Mouse (Mus musculus): ENCODE data around the gene Ddah1.
"Not testable (repeated sequence)": the region's sequence is repeated elsewhere in the genome, so short reads cannot be mapped to it uniquely, and the experiment has no call there.

The Ddah1 gene

GRCm38 (mm10) chr3:145864713-145865233 is 106.3 kb downstream of the Ddah1 start:
- DNase-seq (ENCODE audit: low read depth, low spot score) = peak; percentile 44

DNA sequence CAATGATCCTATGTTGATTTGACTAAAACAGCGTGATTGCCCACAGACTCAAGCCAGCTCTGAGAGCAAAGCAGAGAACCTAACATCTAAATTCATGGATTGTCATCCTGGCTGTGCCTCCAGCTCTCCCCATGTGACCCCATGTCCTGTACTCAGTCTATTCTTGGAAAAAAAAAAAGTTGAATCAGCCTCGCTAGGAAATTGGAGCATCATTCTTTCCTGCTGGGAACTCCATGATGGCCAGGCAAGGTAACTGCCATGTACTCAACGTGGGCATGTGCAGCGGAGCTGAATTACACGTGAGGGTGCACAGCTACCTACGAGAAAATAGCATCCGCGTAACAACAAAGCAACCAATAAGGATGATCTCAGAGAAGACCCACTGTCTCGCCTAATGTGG is 114.2 kb downstream of the Ddah1 start:
- DNase-seq (ENCODE audit: low read depth, low spot score) = no peak

GRCm38 (mm10) chr3:145873271-145873670 is 114.8 kb downstream of the Ddah1 start:
- peak; percentile 79 for DNase-seq (ENCODE audit: low read depth, low spot score)

GRCm38 (mm10) chr3:145874126-145874525 is 115.7 kb downstream of the Ddah1 start:
- no peak for DNase-seq (ENCODE audit: low read depth, low spot score)

DNA sequence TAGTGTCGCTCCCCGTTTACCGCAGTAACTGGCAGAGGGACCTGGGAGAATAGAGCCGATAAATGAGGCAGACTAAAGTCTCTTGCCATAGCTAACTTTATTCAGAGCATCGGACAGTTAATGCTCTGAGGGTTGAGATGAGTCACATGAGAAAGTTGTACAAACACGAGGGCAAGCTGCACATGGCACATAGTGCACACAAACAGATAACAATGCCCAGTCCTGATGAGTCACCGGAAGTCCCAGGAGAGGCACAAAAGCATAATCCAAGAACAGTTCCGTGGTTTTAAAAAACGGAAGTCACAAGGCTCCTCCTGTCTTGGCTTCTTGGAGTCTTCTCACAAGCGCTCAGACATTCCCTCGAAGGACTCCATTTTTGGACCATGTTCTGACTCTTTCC is 117.6 kb downstream of the Ddah1 start:
- DNase-seq (ENCODE audit: low read depth, low spot score) = no peak

DNA sequence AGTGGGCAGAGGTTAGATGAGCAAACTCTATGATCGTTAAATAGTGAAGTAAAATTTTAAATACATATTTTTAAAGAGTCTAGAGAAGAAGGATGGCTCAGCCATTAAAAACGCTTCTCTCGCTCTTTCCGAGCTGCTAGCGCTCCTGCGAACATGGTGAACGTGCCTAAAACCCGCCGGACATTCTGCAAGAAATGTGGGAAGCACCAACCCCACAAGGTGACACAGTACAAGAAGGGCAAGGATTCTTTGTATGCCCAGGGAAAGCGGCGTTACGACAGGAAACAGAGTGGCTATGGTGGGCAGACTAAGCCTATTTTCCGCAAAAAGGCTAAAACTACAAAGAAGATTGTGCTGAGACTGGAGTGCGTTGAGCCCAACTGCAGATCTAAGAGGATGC is 120.4 kb downstream of the Ddah1 start:
- DNase-seq (ENCODE audit: low read depth, low spot score) = not testable (repeated sequence)

GRCm38 (mm10) chr3:145880335-145880734 is 121.9 kb downstream of the Ddah1 start:
- DNase-seq (ENCODE audit: low read depth, low spot score) = no peak

DNA sequence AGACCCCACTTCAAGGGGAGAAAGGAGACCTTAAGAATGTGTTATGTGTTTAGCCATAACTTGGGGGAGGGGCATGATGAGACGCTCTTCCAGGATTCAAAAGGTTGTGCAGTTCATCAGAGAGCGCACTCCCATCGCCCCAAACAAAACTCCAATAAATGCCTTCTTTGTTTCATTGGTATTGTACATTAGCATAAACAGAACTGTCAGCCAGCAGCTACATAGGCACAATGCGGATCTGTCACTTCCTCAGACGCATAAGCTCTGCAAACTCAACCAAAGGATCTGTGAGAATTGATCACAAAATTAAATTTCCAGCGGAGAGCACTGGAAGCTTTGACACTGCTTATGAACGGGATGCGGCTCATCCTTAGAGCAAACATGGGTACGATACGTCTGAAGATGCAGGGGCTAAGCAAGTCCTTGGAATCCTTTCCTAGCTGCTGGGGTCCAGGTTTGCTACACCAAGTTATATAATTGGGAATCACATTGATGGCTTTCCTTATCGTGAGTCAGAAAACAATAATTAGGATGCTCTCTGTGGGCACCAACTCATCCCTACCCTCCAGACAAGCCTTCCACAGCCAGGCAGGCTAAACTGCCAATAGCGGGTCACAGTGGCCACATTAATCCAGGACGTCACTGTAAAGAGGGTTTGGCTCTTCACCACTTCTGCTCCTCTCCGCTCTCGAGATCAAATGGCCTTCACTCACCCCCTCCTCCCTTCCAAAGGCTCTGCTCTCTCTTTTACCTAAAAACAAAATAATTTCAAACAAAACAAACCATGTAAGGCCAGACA is 123.8 kb downstream of the Ddah1 start:
- no peak for DNase-seq (ENCODE audit: low read depth, low spot score)

GRCm38 (mm10) chr3:145883233-145883632 is 124.8 kb downstream of the Ddah1 start:
- DNase-seq (ENCODE audit: low read depth, low spot score) = no peak

DNA sequence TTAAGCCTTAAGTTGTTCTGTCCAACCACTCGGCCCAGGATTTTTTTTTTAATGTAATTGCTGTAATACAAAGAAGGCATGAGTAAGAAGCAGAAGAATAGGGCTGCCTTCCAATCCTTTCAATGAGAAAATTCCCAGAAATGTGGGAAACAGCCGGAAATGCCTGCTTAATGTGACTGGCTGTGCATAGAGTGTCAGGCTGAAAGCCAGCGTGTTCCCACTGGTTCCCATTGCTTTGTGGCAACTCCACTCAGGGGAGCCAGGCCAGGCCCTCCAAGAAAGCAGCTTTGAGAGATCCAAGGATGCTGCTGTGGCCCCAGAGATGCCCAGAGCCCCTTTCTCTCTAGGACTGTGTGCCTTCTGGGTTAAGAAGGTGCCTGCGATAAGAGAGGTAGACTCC is 126.9 kb downstream of the Ddah1 start:
- no peak for DNase-seq (ENCODE audit: low read depth, low spot score)

GRCm38 (mm10) chr3:145885851-145886464 is 127.5 kb downstream of the Ddah1 start:
- peak; percentile 27 for DNase-seq (ENCODE audit: low read depth, low spot score)

DNA sequence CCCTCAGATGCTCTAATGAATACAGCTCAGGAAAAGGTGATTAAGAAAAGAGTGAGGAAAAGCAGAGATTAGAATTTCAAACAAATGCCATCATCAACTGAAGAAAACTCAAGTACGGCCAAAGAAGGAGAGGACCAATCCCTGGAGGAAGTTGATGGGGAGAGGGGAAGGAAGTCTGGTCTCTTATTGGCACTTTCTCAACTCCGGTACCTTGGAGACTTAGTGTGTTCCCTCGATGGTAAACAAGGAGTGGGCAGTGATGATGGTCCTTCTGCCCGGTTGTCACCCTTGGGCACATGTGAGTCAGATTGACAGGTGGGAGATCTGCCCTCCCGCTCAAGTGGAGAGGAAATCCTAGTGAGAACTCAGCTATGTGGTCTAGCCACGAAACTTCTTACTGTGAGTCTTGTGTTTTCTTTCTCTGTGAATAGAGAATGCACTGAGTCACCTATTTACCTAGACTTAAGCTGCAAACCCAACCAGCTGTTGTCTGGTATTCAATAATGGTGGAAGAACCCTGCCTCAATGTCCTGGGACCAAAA is 129.0 kb downstream of the Ddah1 start:
- no peak for DNase-seq (ENCODE audit: low read depth, low spot score)

DNA sequence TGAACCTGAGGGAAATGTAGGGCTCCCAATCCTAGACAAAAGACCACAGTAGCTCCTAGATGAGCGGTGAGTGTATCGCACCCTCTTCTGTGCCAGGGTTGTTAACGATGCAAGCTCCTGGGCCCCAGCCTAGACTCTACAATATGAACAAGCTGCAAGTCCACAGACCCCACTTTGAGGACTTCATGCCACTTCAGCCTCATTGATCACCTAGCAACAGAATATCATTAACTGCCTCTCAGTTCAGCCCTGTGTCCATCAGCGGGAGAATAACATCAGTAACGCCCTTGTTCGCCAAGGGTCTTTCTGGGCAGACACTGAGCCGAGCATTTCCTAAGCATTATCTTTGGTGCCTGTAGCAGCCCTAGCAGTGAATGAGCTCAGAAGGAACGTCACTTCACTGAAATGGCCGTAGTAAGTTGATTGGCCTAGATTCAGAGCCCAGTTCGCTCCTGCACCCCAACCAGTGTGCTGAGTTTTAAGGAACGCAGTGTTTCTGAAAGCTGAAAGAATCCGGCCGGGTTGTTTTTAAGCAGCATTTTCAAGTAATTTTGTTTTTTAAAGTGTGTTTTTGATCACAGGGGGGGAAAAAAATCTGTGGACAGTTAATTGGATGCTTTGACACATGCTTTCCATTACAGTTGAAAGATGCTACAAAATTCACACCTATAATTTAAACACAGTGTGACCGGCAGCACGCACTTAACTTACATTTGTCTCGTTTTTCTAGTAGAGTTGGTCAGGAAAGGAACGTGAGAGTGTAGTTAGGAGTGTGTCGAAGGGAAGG is 132.1 kb downstream of the Ddah1 start:
- no peak for DNase-seq (ENCODE audit: low read depth, low spot score)

DNA sequence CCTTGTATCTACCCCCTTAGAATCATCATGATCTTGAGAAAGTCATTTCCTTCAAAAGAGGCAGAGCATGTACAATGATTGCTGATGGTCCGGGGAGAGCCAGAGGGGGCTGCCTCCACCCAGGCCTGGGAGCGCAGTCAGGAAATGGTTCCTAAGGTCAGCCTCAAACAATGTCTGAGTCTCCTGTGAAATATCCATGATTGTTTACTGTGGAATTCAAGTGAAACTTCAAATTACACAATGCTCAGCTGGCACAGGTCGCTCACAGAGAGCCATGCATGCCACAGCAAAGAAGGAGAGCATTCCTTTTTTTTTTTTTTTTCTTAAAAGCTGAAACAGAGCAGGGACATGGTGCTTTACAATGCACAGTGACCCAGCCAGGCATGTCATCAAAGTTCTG is 134.0 kb downstream of the Ddah1 start:
- DNase-seq (ENCODE audit: low read depth, low spot score) = no peak

DNA sequence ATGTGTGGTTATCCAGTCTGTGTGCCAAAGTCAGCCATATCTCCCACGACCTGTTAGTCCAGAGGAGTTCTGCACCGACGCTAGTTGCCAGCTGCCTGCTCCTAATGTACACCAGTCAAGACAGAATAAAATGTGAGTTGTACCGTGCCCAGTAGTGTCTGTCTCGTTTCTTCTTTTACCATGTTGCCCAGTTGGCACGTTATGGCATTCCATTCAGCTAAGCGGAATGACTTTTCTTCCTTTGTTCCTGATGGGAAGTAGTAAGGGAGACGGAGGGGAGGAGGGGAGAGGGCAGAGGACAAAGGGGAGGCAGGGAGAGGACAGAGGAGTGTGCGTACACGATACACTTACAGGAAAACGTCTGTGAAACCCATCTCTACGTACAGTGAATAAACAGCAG is 135.7 kb downstream of the Ddah1 start:
- no peak for DNase-seq (ENCODE audit: low read depth, low spot score)

- no peak for DNase-seq (ENCODE audit: low read depth, low spot score)
Measured at GRCm38 (mm10) chr3:145897749-145898148, 139.3 kb downstream of the Ddah1 start.

DNA sequence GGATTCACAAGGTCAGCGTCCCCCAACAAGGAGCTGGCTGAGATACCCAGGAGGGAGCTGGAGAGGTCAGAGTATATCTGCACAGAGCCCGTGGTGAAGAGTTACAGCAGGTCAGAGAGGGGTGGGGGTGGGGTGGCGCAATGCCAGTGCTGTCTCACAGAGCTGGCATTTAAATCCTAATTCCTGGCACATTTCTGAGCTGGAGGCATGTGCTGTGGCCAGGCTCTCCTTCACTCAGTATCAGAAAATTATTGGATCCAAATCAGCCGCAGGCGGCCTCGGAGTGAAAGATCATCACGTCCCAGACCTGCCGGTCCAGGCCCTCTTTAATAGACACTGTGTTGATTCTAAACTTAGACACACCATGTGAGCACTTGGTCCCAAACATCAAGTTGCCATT is 141.4 kb downstream of the Ddah1 start:
- no peak for DNase-seq (ENCODE audit: low read depth, low spot score)

DNA sequence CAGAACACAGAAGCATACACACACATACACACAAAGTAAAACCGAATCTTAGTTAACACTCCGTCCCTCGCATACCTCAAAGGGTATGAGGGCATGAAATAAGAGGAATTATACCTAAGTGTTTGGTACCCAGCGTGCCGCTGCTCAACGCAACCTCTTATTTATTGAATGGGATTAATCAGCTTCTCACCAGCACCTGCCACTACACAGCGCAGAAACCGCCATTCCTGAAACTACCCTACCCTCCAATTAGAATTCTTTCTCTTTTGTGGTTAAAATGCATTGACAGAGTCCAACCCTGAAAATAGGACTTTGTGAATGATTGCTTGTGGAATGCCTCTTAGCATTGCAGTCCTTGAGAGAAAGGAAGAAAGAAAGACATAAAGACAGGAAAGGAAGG is 145.1 kb downstream of the Ddah1 start:
- DNase-seq (ENCODE audit: low read depth, low spot score) = no peak

DNA sequence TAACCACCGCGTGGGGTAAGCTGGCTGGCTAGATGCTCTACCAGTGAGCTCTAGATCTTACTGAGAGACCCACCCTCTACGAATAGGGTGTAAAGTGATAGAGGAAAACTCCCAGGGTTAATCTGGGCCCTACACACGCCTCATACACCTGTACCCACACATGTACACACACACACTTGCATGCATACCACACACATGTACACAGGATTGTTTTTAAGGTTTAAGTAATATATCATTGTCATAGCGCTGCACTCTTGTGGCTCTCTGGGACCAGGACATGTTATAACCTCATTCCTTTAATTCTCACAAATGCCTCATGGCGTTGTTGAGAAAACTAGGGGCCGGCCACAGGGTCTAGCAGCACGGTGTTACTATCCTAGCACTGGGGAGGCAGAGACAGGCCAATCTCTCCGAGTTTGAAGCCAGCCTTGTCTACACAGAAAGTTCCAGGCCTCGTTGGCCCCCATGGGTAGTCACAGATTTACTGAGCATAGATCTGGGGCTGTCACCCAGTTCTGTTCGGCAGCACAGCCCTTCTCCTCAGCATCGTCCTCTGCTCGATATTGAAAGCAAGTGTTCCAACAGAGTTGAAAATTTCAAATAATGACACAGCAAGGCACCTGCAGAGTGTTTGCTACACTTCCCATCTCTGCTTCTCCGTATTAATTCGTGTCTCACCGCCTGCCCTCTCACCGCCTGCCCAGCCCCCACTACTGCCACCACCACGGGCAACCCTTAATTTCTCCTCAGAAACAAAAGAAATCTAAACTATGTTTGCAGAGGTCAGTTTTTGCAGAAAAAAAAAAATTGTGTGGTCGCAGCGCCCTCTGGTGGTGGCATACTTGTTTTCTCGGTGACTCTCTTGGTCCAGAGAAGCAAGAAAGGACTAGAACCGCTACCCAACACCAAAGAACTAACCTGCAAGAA is 146.6 kb downstream of the Ddah1 start:
- peak; percentile 78 for DNase-seq (ENCODE audit: low read depth, low spot score)

GRCm38 (mm10) chr3:145906582-145906981 is 148.1 kb downstream of the Ddah1 start:
- no peak for DNase-seq (ENCODE audit: low read depth, low spot score)

DNA sequence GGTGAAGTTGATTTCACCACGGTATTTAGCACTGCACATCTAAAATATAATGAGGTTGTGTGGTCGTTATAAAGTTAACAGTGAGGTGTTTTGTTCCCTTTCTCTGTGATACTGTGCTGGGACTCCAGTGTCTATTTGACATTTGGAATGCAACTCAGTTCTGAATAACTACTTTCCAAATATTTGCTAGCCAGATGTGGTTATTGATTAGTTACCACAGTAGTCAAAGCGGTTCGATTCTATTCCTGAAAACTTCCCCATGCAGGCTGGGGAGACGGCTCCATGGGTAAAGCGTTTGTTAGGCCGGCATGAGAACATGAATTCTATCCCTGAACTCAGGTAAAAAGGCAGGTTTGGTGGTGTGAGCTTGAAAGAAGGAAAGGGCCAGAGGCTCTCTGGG is 154.0 kb downstream of the Ddah1 start:
- DNase-seq (ENCODE audit: low read depth, low spot score) = no peak

All from ZHBTc4 (cell line).